Mouse (Mus musculus): ENCODE measurements at regions not wholly inside any gene's neighbourhood (a gene's known extent, or its start where the extent isn't known, plus 50 kb on each side); places are given as distances from the start of the nearest gene placed in this dataset.

DNA sequence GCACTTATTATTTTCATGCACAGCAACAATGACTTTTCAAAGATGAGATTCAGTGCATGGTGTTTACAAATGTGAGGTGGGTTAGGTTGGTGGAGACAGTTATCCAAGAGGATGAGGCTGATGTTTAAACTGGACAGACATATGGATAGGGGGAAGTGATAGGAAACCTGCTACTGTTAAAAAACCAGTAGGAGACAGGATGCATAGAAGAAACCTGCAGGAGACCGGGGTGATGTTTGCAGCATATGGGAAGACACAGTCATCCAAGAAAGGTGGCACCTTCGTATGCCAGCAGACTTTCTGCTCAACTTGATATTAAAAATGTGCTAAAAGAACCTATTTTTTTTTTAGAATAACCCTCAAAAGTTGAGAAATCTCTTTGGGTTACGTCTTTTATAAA lies 809.9 kb upstream of the Gm5150 start:
- H3K27me3 ChIP-seq, result peaks cover 15% of the 10 kb centered on the region
- ChIA-PET CTCF (no interaction called here), POLR2A (no interaction called here)
- no peak for TF ChIP-seq CTCF (IDR thresholded peaks at IDR 0.05)
- in situ Hi-C loops (cut with MboI; ENCODE audit: low pct_unique_long_range_greater_than_20kb), result no loop called here
- DNase-seq (ENCODE audit: low read depth, low spot score), result no peak
- no peak for ATAC-seq

DNA sequence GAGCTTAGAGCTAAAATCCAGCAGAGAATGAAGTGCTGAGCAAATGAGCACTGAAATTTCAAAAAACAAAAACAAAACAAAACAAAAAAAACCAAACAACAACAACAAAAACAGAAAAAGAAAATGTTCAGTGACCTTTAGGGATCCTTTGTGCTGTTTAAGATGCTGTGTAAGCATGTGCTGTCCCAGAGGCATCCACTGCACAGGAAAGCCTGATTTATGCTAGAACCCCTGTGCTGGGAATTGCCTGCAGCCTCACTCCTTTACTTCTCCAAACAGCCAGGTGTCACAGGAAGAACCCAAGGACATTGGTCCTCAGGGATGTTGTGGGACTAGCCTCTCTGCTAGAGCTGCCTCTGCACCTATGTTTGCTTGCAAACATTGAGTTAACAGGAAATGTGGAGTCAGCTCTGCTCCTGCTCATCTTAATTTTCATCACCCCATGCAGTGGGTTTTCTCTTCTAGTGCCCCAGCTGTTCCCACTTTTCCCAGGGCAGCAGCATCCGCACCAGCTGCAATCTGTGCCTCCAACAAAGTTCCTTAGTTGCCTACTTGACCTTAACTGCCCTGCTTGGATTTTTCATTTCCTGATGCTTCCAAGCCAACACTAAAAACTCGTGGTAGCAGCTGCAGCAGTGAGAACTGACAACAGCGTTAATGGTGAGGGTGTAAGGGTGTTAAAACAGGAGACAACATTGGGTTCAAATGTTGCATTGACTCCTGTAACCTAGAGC lies 804.8 kb upstream of the Gm5150 start:
- in situ Hi-C loops (cut with MboI; ENCODE audit: low pct_unique_long_range_greater_than_20kb), result no loop called here
- TF ChIP-seq CTCF (IDR thresholded peaks at IDR 0.05), result no peak
- ATAC-seq (no peak), DNase-seq (ENCODE audit: low read depth, low spot score) (no peak)
- ChIA-PET CTCF (interaction anchor here (1.9 kb wide), 1 partner anchor 11 kb away, joined by 7 read pairs; no protein-coding TSS in a partner anchor), POLR2A (no interaction called here)
- peaks cover 2% of the 10 kb centered on the region for H3K27me3 ChIP-seq

DNA sequence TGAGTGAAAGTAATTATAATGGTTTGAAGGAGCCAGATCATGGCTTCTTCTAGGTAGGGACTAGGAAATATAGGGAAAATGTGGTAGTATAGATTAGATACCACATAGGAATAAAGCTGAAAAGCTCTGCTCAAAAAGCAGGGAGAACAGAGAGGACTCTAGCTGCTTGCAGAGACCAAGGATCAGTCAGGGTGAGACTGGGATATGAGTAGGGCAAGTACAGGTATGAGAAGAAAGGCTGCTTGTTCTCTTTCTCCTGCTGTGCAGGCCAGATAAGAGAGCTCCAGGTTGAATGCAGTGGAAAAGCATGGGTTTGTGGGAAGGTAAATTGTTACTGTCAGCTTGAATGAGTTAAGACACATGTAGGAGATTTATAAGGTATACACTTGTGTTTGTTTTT lies 797.4 kb upstream of the Gm5150 start:
- no peak for TF ChIP-seq CTCF (IDR thresholded peaks at IDR 0.05)
- no peak for DNase-seq (ENCODE audit: low read depth, low spot score)
- POLR2A ChIA-PET, result no interaction called here
- CTCF ChIA-PET, result no interaction called here
- in situ Hi-C loops (cut with MboI; ENCODE audit: low pct_unique_long_range_greater_than_20kb), result no loop called here
- ATAC-seq, result no peak
- H3K27me3 ChIP-seq, result no peaks in the 10 kb centered on the region

Measured in Patski (cell line).